Mouse (Mus musculus) cerebellum, postnatal 10 days (tissue): ENCODE results near the gene Defa21.
"Not testable (repeated sequence)": the region's sequence is repeated elsewhere in the genome, so short reads cannot be mapped to it uniquely, and the experiment has no call there.

Source experiments
- DNase-seq, 2 experiments: peaks; one replicate each; pipeline ENCODE4 v3.0.0; 2021; ENCODE audit warnings: mixed read lengths in 2 of 2

Gene Defa21

GRCm38 (mm10) chr8:21025245-21025644, at the start of gene Defa21:
TSS of gene Defa21 (plus strand) at chr8:21025545.
- not testable (repeated sequence) for DNase-seq

GRCm38 (mm10) chr8:20979846-20980245, 45.5 kb upstream of the Defa21 start:
- DNase-seq = no peak

GRCm38 (mm10) chr8:20994042-20994441, 31.3 kb upstream of the Defa21 start:
- not testable (repeated sequence) for DNase-seq

- DNase-seq = peak in 1 of 2 experiments; percentile 4
Observed at GRCm38 (mm10) chr8:20996776-20997175, 28.6 kb upstream of the Defa21 start.

- DNase-seq = no peak
Observed at GRCm38 (mm10) chr8:20997291-20997690, 28.1 kb upstream of the Defa21 start.

GRCm38 (mm10) chr8:21001171-21001570, 24.2 kb upstream of the Defa21 start:
- peak; percentile 40 to 44 for DNase-seq

GRCm38 (mm10) chr8:21006801-21007200, 18.5 kb upstream of the Defa21 start:
- DNase-seq = no peak

GRCm38 (mm10) chr8:21008578-21008977, 16.8 kb upstream of the Defa21 start:
- peak; percentile 19 to 30 for DNase-seq

- DNase-seq = not testable (repeated sequence)
Observed at GRCm38 (mm10) chr8:21010548-21010947, 14.8 kb upstream of the Defa21 start.

- not testable (repeated sequence) for DNase-seq
Observed at GRCm38 (mm10) chr8:21054747-21055146, 29.4 kb downstream of the Defa21 start, which contains the start of gene Defa23. TSS of gene Defa23 (plus strand) at chr8:21055047.

- DNase-seq = not testable (repeated sequence)
Observed at GRCm38 (mm10) chr8:21064738-21065137, 39.4 kb downstream of the Defa21 start, which contains the start of gene Defa35. TSS of gene Defa35 (plus strand) at chr8:21065038.
